Mouse (Mus musculus) megakaryocyte, adult 5-6 weeks (primary cell): ENCODE measurements around the gene E130208F15Rik. TPM values are rescaled to one million over a fixed set of nuclear protein-coding genes. Genes with fewer than 3 reads are reported as not detected.

Source experiments
- ATAC-seq: 2 replicates; pipeline ENCODE4 v1.8.0; 2016; ENCODE audit warnings: mild to moderate bottlenecking, inconsistent platforms; ENCODE audit not compliant: poor library complexity, severe bottlenecking
- total RNA-seq, 2 experiments: library from RNA; stranded (forward) in 1 of 2; stranded (reverse) in 1 of 2; fragments of 153-499, 151-499 nt in 1 of 2; fragments of 221-1000, 200-1000 nt in 1 of 2; gene quantifications; 2 replicates each; pipeline versions ENCODE4 v1.2.3 to v1.2.4; 2015 to 2017

E130208F15Rik gene
- total RNA-seq (2015) = 0.11 TPM in 1 of 2 replicates, not detected in the other
- 0.57 and 0.88 TPM in 2 replicates for total RNA-seq (2017)

DNA sequence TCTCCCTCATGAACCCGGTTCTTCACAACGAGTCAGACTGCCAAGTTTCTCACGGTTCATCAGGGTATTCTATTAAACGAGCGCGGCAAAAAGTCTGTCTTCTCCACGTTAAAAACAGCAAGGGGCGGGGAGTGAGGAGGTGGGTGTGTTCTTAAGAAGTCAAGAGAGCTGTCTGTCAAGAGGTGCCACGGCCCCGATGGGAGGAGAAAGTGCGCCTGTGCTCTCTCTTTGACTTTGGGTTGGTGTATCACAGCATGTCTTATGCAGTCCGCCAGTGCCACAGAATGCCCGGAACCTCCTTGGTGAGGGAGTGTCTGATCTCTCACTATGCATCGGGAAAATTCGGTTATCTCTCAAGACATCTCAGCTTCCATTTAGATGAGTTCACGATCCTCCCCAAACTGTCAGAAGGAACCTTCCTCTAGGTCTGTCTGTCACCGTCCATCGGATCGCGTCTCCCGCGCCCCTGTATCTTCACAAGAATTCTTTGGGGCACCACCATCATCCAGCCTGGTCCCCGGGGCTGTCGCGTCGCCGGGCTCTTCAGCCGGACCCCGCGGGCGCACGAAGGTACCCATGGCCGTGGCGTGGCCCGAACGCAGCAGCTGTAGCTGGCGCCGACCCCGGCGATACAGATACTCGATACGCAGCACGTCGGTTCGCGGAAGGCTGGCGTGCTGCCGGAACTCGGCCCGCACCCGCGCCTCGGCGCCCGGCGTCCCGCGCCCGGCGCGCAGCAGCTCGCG, at the start of gene E130208F15Rik:
Gene E130208F15Rik (plus strand): TSS at position 202 of the 746 bp plus-strand sequence.
- peak; percentile 42 for ATAC-seq

DNA sequence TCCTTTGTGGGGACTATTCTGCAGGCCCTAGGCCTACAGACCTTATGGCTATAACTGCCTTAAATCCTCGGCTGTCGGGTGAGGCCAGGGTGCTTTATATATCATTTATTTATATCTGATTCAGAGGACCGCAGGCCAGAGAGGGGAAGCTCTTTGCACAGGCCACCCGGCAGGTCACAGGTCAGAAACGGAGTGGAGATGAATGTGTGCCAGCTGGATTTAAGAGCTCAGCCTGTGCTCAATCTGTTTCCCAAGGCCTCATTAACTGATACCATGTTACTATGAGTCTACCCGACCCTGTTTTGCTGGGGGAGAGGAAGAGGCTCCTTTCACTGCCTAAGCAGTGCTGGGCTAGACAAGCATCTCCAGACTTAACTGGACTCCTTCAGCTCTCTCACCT, 47.2 kb upstream of the E130208F15Rik start:
- ATAC-seq = no peak

DNA sequence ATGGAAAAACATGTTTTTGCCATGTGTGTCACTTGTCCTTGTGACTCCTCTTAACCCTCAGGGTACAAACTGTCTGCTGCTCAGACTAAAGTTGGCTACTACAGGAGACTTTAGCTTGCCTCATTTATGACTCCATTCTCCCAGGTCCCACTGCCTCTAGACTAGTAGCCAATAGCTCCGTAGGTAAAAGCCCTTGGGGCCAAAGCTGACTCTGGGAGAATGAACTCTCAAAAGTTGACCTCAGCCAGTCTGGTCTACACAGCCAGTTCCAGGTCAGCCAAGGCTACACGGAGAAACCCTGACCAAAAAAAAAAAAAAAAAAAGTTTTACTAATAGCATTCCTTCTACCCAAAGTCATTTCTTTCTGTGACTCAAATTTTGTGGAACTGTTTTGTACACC, 42.6 kb upstream of the E130208F15Rik start:
- ATAC-seq = no peak

DNA sequence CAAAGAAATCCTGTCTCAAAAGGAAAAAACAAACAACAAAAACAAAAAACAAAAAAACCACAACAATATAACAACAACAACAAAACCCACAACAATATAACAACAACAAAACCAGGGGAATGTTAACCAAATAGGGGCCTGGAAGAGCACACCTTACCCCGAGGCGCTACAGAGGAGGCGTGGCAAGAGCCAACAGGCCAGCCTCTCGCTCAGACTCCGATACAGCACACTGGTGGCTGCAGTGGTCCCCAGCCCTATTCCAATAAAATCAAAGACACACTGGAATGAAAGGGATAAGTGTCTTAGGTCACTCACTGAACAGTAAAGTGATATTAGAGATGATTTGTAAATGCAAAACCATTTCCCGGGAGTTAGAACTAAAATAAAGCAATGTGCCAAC, 42.0 kb upstream of the E130208F15Rik start:
- no peak for ATAC-seq

DNA sequence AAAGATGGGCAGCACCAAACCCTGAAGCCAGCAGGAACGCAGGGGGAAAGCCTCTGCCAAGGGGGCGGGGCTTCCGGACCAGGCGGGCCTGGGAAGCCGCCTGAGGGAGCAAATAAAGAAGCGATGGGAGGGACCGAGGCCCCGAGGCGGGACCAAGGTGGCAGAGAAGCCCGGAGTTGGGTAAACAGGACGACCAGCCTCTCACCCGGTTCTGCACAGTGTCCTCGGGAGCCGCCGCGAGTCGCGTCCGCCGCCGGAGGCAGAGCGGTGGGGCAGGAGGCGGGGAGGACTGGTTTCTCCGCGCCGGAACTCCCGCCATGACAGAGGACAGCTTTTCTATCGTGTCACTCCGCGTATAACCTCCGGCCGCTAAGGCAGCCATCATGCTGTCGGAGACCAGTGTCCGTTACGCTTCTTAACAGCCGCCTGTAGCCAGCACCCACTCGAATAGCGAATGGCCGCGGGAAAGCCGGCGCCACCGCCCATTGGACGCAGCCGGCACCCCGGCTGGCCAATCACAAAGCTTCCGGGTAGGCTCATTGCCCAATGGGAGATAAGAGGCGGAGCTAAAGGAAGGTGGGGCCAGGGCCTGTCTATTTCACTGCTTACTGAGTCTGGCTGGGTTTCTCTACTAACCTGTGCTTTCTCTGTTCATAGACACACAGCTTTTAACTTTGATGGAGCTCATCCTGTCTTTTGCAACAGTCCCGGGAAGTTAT, 41.4 kb upstream of the E130208F15Rik start, which contains the start of the genes Thap8 and Wdr62:
Gene Thap8 (plus strand): TSS at position 144 of the 719 bp plus-strand sequence.
Gene Wdr62 (minus strand): TSS at position 469 of the 719 bp plus-strand sequence.
- peak; percentile 97 for ATAC-seq

DNA sequence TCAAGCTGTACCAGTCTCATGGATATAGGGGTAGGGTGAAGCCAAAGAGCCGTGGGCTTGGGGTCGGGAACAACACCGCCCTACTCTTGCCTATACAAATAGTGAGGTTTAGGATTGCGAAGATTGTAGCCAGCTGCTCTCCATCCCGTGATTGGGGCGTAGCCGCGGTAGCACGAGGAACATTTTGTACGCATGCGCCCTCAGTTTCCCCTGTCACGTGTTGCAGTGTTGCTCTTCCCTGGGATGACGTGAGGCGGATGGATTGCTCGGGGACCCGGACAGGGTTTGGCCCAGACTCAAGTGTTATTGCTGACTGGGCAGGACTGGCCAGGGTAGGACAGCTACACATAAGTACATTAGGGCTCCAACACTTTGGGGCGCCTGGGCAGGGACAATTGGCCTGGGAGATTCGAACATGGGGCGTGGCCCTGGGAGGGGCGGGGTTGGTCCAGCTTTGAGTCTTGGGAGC, 40.8 kb upstream of the E130208F15Rik start:
- ATAC-seq = peak; percentile 62

DNA sequence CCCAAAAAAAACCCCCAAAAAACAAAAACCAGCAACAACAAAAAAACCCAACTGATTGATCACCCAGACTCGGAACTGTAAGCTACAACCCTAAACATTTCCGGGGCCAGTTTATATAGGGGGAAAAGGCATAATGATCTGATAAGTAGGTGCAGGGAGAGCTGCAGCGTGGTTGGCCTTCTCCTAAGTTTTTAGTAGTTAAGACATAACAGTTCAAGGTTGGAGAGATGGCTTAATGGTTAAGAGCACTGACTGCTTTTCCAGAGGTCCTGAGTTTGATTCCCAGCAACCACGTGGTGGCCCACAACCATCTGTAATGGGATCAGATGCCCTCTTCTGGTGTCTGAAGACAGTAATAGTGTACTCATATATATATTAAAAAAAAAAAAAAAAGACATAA, 40.0 kb upstream of the E130208F15Rik start:
- no peak for ATAC-seq

DNA sequence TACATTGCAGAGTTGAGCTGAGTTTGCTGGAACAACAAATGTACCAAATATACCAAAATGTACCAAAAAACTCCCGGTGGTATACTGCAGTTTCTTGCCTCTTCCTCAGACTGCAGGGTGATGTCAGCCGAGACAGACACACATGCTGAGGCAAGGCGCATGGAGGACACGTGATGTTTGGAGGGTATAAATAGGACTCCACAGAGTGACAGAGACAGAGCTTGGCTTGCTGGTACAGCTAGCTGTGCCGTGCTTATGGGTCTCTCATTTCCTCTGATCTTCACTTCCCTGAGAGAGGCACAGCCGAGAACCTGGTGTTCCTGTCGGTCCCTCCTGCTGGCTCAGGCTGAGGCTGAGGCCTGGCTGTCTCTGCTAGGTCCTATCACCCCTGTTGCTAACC, 38.8 kb upstream of the E130208F15Rik start:
- no peak for ATAC-seq

DNA sequence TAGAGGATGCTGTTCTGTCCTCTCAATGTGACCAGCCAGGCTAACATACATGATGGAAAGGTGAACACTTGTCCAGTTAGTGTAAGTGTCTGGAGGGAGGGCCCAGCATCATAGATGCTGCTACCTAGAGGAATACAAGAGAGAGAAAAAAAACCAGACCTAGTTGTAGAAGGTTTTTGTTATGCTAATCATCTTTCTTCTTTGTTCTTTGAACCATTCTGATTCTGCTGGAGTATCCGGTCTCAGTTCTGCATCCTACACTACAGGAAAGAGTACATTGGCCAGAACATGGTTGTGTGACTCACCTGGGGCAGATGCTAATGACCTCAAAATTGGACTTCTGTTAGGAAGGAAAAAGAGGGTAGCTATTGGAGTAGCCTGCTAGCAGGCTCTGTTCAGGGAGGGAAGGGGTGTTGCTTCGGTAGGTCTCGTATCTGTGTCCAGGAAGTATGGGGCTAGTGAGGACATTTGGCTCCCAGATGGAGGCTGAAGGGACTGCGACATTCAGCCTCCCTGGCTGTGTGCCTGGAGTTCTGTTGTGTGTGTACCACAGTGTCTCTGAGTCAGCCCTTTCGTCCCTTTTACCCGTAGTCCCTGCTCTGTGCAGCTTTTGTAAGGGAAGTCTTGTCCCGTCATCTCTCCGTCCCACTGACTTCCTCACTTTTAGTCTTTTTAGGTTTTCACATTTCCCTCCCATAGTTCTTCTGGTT, 34.7 kb upstream of the E130208F15Rik start:
- ATAC-seq = no peak

DNA sequence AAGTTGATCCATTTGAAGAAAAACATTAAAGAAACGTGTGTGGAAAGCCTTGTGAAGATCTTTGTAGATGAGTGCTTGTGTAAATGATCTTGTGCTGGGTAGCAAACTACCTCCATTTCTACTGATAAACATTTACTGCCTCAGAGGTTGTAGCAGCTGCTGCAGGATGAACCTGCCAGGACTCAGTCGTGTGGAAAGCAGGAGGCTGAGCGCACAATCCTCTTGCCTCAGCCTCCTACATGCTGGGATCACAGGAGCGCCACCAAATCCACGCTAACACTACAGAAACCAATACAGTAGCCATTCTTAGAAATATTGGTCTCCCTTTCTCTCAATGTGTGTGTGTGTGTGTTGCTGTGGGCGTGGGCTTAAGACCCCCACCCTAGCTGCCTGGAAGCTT, 33.5 kb upstream of the E130208F15Rik start:
- ATAC-seq = no peak

DNA sequence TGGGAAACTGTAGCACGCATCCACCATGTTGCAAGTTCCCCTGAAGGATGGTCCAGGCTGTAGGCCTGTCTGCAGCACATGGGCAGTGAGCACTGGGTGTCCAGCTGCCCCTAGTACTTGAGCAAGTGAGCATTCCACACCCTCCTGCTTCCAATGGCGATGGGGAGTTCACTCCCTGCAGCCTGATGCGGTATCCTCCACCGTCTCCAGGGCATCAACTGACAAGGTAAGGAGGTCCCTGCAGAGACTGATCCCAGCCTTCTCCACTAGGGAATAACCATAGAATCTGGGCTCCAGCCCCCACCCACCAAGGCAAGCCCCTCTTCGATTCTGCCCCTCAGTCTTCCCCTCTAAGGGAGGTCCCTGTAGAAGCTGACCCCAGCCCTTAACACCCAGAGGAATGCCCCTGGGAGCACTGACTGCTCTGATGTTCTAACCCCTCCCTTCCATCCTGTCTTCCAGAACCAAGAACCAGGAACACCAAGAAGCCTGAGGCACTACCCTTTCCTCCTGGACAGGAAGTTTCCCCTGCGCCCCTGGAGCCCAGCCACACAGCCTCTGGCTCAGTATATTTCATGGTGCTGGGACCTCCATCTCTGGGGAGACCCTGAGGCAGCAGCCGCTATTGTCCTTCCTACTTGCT, 32.3 kb upstream of the E130208F15Rik start:
- ATAC-seq = no peak

DNA sequence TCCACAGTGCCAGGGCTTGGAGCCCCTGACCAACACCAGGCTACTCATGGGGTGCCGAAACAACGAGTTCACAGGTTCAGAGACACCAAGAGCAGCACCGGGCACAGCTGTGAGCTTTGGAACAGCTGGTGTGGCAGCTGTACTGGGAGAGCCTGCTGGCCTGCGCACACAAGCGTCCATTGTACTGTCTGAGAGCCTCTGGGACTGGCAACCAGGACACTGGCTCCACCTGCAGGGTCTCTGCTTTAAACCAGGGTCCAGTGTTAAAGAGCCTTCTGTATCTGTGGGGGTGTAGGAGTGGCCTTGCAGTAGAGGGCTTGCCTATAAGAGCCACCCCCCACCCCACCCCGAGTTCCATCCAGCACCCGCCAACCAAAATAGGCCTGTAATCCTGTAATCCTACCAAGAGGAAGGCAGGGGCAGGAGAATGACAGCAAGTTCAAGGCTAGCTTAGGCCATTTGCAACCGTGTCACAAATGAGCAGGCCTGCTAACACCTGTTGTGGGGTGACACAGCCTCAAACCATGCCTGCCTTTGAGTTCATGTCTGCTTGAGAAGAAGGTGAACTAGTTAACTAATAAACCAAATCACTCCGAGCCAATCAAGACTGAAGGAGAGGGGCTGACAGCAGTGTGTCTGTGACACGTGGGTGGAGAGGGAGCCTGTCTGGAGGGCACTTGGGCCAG, 31.7 kb upstream of the E130208F15Rik start:
- ATAC-seq = no peak

DNA sequence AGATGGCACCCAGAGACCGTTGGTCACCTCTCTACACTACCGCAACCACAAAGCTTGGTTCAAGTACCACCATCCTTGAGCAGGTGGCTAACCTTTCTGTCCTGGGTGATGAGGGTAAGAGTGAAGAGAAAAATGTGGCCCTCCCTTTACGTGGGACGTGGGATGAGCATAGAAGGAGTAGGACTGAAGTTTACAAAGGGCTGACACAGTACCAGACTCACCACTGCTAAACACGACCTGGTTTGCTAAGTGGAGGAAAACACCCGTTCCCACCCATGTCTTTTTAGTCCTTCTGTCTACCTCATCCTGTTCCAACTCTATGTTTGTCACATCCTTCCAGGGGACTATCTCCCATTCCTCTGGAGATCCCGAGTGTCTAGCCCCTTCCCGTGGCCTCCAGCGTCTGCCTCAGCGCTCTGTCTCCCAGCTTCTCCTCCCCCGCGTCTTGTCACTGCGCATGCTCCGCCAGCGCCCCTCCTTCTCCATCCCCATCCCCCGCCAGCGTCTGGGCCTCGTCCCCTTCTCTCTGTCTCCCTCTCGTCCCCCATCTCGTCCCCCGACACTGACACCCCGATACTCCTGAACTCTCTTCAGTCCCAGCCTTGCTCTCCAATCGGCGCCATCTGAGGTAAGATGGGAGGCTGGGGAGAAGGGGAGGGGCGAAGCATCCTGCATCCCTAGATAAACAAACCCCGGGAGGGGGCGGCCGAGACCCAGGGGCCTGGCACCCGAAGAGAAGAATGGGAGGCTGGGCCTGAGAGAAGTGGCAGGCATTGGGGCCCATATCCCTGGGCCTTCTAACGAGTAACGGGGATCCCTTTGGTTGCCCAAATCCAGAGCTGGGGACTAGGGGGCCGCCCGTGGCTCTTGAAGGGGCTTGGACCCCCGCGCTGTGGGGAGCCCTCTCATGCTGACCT, 30.1 kb upstream of the E130208F15Rik start, which contains the start of gene Clip3:
Gene Clip3 (plus strand): TSS at position 514 of the 917 bp plus-strand sequence.
- no peak for ATAC-seq

DNA sequence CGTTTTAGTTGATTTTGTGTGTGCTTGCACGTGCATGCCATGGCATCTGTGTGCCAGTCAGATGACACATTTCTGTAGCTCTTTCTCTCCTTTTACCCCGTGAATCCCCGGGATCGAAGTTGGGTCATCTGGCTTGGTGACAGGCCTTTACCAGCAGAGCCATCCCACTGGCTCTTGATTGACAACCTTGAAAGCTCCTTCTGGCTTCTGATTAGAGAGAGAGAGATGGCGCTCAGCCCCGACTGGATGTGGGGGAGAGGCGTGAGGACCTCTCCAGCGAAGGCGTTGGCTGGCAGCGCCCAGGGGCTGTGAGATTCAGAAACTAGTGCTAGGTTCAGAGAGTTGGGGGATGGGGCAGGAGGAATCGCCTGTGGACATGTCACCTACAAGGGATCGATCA, 27.7 kb upstream of the E130208F15Rik start:
- no peak for ATAC-seq

DNA sequence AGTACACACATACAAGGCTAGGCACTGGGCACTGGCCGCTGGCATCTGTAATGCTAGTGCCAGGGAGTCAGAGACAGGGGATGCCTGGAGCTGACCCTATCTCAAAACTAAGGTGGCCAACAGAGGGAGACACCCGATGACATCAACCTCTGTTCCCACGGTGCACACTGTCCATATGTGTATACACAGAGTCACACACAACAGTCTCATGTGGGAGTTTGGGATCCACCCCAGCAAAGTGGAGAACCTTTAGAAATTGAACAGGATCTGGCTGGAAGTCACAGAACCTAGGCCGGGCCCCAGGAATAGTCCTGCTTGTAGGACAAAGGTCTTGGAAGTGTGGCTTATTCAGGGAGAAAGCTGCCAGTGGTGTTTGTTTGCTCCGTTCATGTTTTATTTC, 27.2 kb upstream of the E130208F15Rik start:
- ATAC-seq = no peak

DNA sequence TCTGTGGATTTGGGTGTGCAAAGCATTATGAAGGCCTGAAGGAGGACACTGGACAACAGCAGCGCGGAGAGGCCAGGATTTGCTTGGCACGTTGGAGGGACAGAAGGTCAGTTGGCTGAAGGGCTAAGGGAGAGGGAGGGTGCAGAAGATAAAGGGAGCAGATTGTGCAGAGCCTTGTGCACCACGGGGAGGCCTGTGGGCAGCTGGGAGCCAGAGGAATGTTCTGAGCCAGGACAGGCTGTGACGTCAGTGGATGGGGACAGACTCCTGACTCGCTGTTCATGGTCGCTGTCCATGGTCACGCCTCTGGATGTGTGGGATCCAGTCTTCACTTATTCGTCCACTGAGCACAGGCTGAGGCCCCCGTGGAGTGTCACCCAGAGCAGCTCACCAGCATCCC, 26.4 kb upstream of the E130208F15Rik start:
- no peak for ATAC-seq

DNA sequence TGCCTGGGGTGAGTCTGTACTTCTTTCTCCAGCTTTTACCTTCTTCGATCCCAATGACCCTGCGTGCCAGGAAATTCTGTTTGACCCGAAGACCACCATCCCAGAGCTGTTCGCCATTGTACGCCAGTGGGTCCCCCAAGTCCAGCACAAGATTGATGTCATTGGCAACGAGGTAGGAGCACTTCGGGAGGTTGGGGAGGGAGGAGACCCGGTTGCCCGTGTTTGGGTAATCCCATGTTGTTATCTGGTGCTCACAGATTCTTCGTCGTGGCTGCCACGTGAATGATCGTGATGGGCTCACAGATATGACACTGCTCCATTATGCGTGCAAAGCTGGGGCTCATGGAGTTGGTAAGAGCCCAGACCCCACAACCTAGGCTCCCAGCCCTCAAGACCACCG, 24.7 kb upstream of the E130208F15Rik start:
- ATAC-seq = no peak

DNA sequence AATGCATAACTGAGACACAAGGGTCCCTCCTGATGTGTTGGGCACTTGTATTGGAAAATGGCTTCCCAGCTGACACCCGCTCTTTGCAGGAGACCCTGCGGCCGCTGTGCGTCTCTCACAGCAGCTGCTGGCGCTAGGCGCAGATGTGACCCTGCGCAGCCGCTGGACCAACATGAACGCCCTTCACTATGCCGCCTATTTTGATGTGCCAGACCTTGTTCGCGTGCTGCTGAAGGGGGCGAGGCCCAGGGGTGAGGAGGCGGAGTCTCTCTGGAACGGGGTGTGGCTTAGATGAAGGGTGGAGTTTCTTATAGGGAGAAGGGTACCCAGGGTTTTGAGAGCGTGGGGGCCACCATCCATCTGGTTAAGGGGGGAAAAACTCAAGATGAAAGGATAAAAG, 24.3 kb upstream of the E130208F15Rik start:
- ATAC-seq = no peak

DNA sequence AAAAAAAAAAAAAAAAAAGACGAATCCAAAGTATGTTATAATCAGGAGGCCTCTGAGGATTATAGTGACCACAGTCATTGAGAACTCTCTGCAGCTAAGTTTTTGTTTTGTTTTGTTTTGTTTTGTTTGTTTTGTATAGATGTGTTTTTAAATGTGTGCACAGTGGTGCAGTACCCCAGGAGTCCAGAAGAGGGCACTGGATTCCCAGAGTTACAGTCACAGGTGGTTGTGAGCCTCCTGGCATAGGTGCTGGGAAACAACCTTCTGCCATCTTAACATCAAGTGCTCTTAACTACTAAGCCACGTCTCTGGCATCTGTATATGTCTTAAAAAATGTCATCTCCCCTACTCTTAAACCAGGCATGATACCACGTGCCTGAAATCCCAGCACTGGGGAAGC, 20.6 kb upstream of the E130208F15Rik start:
- ATAC-seq = peak; percentile 68
